Mouse (Mus musculus) testis, adult 2 months (tissue): ENCODE results near the gene Git2. TPM values are rescaled to one million over a fixed set of nuclear protein-coding genes. Genes with fewer than 3 reads are reported as not detected.

ENCODE experiments used
- H3K27ac ChIP-seq: fragments of 200-500 bp; 2 replicates; pipeline ENCODE4 v1.5.1; 2012; ENCODE audit warnings: low read depth, low read length; ENCODE audit not compliant: control insufficient read depth, insufficient read depth
- H3K27me3 ChIP-seq: fragments of 200-500 bp; 2 replicates; pipeline ENCODE4 v1.6.1; 2012; ENCODE audit warnings: mild to moderate bottlenecking, low read length, moderate library complexity; ENCODE audit not compliant: control insufficient read depth, insufficient read depth
- H3K36me3 ChIP-seq: fragments of 200-500 bp; 2 replicates; pipeline ENCODE4 v1.6.1; 2012; ENCODE audit warnings: mild to moderate bottlenecking, low read length; ENCODE audit not compliant: control insufficient read depth, insufficient read depth
- H3K4me1 ChIP-seq: fragments of 200-500 bp; 2 replicates; pipeline ENCODE4 v1.6.1; 2012; ENCODE audit warnings: low read length; ENCODE audit not compliant: control insufficient read depth, insufficient read depth
- H3K4me3 ChIP-seq: fragments of 200-500 bp; 2 replicates; pipeline ENCODE4 v1.5.1; 2012; ENCODE audit warnings: low read depth, mild to moderate bottlenecking, low read length, moderate library complexity, mixed read lengths; ENCODE audit not compliant: control insufficient read depth
- CTCF ChIP-seq: fragments of 200-500 bp; IDR thresholded peaks from 2 replicates; pipeline ENCODE4 v1.5.1; 2012; ENCODE audit warnings: low read depth, mild to moderate bottlenecking, inconsistent platforms, low read length, moderate library complexity; ENCODE audit not compliant: control insufficient read depth, insufficient read depth, insufficient replicate concordance
- POLR2A ChIP-seq: fragments of 200-500 bp; IDR thresholded peaks from 2 replicates; pipeline ENCODE4 v1.6.1; 2012; ENCODE audit warnings: low read depth, mild to moderate bottlenecking, inconsistent platforms, low read length, moderate library complexity; ENCODE audit not compliant: control insufficient read depth
- polyA plus RNA-seq: library from polyadenylated mRNA; depleted of rRNA; stranded (reverse); fragments of >200 nt; gene quantifications from 2 replicates; pipeline ENCODE4 v1.2.3, GENCODE M21; 2012

Gene Git2
- polyA plus RNA-seq, 1 experiment, result 16.1 TPM

DNA sequence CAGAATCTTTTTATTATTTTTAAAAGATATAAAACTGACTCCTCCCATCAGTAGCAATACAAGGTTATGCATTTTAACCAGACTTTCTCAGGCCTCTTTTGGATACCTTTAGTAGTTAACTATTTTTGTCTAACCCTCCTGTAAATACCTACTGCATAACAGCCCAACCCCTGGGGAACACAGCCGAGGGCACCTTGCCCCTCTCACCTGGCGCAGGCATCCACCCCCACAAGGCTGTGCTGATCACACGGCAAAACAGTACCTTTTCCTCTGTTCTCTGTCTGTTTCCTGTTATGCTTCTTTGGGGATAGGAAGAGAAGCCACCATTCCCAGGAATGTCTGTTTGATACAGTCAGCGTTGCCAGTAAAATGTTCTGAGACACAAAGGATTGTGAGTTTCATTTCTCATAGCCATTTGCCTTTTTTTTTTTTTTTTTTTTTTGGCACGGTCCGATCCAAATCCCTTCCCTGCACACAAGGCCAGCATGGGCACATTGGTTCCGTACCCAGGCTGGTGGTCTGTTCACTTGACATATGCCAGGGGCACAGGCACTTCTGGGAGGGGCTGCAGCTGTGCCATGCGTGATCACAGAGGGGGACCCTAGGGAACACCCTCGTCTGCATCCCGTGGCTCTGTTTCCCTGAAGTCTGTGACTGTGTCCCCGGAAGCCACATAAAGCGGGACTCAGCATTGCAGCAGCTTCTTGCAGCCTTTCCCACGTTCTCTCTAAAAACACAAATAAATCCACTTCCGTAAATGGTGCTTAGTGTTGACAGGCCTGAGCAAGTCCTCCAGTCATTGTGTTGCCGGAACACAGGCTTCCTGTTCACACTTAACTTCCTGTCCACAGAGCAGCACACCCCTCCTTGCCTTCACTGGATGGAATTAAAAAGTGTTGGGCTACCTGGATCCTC is 30.4 kb upstream of the Git2 start:
- Histone ChIP-seq H3K27ac (peak overlapping the region; percentile 60; the same call in 1 of the 2 replicates), H3K4me3 (no peak overlapping the region; the same call in none of the 2 replicates), H3K36me3 (peaks cover 2% of the 10 kb centered on the region), H3K4me1 (peaks cover 3% of the 10 kb centered on the region), H3K27me3 (no peaks in the 10 kb centered on the region)
- TF ChIP-seq CTCF, result no peak

DNA sequence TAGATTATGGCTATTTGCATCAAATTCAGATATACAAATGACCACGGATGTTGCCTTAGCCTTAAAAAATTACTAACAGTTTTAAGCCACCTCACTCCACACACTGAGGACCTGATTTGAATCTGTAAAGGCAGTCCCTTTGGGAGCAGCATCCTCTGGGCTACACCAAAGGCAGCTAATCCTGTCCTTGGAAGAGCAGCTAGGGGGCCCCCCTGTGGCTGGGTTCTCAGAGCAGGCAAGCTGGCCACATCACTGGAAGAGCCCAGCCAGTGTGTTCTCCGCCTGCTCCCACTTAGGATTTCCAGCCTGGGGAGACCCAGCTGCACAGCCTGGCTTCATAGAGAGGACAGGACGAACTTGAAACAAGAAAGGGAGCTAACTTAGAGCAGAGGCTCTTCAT is 29.6 kb upstream of the Git2 start:
- no peak overlapping the region for H3K4me3 ChIP-seq
- H3K27me3 ChIP-seq, result no peaks in the 10 kb centered on the region
- peaks cover 2% of the 10 kb centered on the region for H3K36me3 ChIP-seq
- peaks cover 5% of the 10 kb centered on the region for H3K4me1 ChIP-seq
- TF ChIP-seq POLR2A (no peak), CTCF (no peak)
- H3K27ac ChIP-seq, result no peak overlapping the region

DNA sequence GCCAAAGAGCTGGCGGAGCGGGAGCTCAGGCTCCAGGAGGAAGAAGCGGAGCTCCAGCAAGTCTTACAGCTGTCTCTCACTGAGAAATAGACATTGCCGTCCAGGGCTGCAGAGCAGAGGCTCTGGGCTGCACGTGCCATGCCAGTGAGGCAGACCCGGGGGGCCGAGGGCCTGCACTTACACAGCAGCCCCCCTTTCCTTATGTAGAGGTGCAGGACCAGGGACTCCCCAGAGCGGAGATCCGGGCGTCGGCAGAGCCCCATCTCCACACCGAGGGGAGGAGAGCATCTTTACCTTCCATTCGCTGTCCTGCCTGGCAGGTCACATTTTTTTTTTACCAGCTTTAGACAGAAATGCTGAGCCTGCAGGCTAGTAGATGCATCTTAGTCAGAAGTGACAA is 29.0 kb upstream of the Git2 start:
- Histone ChIP-seq H3K4me3 (no peak overlapping the region), H3K27me3 (no peaks in the 10 kb centered on the region), H3K27ac (no peak overlapping the region), H3K4me1 (peaks cover 3% of the 10 kb centered on the region), H3K36me3 (peaks cover 2% of the 10 kb centered on the region)
- no peak for TF ChIP-seq POLR2A
- no peak for TF ChIP-seq CTCF

DNA sequence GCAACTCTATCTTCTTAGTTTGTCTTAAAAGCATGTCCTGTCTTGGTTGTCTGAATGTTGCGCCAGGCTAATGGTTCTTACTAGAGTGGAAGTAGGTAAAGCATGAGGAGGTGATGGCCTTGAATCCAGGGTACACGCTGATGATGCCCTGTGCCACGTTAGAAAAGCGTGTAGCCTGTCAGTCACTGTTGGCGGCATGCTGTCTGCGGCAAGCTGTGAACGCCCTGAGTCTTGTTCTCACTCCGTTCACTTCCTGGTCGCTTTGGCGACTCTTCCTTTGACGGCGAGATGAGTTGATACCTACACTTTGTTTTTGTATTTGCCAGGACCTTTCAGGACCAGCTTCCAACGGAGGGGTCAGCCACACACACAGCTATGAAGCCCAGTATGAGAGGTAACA is 27.9 kb upstream of the Git2 start:
- Histone ChIP-seq H3K4me1 (peaks cover 3% of the 10 kb centered on the region), H3K36me3 (peaks cover 2% of the 10 kb centered on the region), H3K27me3 (no peaks in the 10 kb centered on the region), H3K27ac (no peak overlapping the region), H3K4me3 (no peak overlapping the region)
- TF ChIP-seq POLR2A (no peak), CTCF (no peak)

DNA sequence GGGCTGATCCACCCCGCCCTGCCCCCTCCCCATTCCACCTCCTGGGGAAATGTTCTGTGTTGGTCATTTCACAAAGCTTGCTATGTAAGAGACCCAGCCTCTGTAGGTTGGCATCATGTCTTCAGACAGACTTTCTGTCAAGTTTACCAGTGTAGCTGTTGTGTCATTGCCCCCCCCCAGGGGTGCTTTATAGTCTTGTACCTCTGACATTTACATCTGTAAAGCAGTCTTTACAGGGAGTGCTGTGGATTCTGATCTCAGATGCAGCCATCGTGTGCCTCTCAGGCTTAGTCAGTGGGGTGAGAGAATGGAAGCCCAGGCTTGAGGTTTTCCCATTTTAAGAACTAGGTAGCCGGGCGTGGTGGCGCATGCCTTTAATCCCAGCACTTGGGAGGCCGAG is 26.5 kb upstream of the Git2 start:
- no peak overlapping the region for H3K4me3 ChIP-seq
- no peak for TF ChIP-seq POLR2A
- TF ChIP-seq CTCF, result no peak
- H3K27me3 ChIP-seq, result no peaks in the 10 kb centered on the region
- H3K27ac ChIP-seq, result no peak overlapping the region
- peaks cover 15% of the 10 kb centered on the region for H3K4me1 ChIP-seq
- peaks cover 2% of the 10 kb centered on the region for H3K36me3 ChIP-seq

DNA sequence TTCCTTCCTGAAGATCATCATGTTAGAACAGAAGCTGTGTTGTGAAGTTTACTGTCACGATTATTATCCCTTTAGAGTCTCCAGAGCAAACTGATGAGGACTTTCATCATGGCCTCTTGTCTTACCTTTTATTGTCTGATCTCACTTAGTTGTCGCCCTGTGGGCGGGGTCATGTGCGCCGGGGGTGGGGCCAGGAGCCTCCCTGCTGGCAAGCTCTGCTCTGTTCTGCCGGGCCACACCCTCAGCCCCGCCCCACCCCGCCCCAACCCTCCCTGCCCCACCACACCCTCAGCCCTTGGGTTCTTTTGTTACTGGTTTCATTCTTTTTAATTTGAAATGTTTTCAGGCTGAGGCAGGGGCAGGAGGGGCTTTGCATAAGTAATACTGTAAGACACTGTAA is 25.7 kb upstream of the Git2 start:
- TF ChIP-seq CTCF (no peak), POLR2A (no peak)
- no peak overlapping the region for H3K27ac ChIP-seq
- peaks cover 2% of the 10 kb centered on the region for H3K36me3 ChIP-seq
- peak overlapping the region; percentile 33; the same call in 1 of the 2 replicates for H3K4me3 ChIP-seq
- no peaks in the 10 kb centered on the region for H3K27me3 ChIP-seq
- peaks cover 19% of the 10 kb centered on the region for H3K4me1 ChIP-seq

DNA sequence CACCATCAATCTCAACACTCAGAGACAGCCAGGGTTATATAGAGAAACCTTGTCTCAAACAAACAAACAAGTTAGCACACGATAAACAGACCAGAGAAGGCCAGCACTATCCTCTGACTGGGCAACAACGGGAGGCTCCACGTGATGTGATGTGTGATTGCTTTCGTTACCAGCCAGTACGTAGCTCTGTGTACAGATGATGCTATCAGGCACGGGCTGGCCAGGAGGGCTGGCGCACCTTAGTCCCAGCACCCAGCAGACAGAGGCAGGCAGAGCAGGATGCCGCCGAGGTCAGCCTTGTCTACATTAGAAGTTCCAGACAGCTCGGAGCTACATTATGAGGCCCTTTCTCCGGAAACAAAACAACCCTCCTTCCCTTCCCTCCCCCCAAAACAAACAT is 24.5 kb upstream of the Git2 start:
- H3K4me3 ChIP-seq, result no peak overlapping the region
- peaks cover 2% of the 10 kb centered on the region for H3K36me3 ChIP-seq
- no peak for TF ChIP-seq POLR2A
- TF ChIP-seq CTCF, result no peak
- no peak overlapping the region for H3K27ac ChIP-seq
- H3K27me3 ChIP-seq, result no peaks in the 10 kb centered on the region
- peaks cover 26% of the 10 kb centered on the region for H3K4me1 ChIP-seq
